Mouse (Mus musculus): Measurements from ENCODE around the gene Lrrc49.

Lrrc49 gene

DNA sequence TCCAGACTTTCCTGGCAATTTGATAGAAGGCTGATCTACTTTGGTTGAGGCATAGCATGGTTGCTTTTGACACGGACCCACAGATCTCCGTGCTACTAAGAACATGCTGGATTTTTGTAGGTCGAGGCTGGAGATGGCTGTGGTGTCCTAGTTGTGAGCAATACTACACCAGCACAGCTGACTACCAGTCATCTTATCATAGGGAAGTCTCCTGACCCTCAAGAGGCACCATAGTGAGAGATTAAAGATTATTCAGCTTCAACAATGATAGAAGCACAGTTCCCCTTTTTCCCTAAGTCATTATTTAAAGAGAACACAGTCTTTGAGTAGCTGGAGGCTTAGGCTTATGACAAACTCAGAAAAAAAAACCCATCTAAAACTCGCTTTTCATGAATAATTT lies 87.7 kb downstream of the Lrrc49 start:
- DNase-seq (ENCODE audit: low spot score in 2 of 2): no peak

DNA sequence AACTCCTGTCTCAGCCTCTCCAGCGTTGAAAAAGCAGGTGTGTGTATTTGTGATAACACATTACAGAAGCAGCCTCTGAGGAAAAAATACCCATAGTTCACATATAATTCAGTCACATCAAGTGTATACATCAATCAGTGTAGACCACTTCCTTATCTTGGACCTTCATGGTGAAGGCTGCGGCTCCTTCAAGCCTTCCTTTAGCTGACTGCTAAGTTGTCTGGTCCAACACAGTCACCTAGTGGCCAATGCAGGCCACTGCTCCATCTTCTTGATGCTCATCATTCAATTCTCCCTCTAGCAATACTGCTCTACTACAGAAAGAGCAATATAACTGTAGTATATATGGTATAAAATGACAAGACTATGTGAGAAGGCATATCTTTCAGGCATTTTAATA lies 88.5 kb downstream of the Lrrc49 start:
- no peak for DNase-seq (ENCODE audit: low spot score in 2 of 2)

DNA sequence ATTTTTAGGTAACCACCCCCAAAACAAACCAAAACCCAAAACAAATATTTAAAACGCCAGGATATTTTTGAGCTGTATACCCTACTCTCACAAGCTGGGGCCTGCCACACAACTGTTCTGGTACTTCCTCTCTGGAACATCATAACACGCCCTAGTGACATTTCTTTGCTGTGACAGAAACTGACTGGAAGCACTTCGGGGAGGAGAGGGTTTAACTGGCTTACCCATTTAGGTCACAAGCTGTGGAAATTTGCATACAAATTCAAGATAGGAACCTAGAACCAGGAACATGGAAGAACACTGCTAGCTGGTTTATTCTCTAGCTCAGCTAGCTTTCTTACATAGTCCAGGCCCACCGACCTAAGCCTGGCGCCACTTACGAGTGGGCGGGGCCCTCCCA lies 92.6 kb downstream of the Lrrc49 start:
- no peak for DNase-seq (ENCODE audit: low spot score in 2 of 2)

DNA sequence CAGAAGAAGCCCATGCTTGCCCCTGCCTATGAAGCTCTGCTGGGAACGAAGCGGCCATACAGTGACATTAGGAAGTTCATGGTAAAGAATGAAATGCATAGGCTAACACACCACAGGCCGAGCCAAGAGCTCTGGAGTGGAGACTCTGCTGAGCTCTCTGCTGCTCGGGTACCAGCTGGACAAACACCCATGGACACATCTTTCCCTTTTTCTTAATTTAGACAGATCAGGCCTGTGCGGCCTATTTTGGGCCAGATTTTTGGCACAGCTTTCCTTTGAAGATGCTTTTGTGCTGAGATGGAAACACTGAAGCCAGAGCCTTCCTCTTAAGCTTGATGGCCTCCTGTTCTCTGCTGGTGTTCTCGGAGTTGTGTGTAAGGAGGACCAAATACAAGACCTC lies 95.0 kb downstream of the Lrrc49 start:
- DNase-seq (ENCODE audit: low spot score in 2 of 2): no peak

DNA sequence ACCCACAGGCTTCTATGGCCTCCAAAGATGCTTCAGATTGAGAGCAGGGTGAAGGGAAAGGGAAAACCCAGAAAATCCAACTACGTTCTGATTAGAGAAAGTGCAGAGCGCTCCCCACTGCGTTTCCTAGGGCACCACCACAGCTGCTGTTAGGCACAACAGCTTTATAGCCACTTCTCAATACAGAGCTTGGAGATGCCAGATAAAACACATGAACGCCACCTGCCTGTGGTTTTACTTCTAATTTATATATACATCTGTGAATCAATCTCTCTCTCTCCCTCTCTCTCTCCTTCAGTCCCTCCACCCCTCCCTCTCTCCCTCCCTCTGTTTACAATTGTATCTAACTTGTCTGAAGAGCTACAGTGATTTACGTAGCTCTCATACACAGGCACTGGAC lies 95.6 kb downstream of the Lrrc49 start:
- no peak for DNase-seq (ENCODE audit: low spot score in 2 of 2)

DNA sequence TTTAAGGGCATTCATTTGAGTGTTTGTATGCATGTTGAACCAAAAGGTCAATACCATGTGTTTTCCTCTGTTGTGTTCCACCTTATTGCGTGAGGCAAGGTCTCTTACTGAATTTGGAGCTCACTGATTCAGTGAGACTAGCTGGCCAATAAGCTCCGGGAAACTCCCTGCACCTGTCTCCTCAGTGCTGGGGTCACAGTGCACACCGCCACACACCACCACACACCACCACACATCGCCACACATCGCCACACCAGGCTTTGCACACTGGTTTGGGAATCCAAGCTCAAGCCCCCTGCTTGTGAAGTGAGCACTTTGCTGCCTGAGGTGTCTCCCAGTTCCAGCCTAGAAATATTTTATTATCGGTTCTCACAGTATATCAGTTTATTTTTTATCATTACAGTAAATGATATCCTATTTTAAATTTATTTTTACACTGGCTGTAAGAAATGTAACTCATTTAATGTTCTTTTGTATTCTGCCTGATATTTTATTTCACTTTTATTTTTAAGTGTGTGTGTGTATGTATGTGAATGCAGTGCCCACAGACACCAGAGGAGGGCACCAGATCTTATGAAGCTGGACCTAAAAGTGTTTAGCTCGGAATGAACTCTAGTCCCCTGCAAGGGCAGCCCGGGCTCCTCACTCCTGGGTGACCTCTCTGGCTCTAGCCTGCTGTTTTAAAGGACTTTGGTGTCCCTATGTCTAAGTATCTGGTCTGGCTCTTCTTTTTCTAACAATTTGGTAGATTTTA lies 96.9 kb downstream of the Lrrc49 start:
- no peak for DNase-seq (ENCODE audit: low spot score in 2 of 2)

DNA sequence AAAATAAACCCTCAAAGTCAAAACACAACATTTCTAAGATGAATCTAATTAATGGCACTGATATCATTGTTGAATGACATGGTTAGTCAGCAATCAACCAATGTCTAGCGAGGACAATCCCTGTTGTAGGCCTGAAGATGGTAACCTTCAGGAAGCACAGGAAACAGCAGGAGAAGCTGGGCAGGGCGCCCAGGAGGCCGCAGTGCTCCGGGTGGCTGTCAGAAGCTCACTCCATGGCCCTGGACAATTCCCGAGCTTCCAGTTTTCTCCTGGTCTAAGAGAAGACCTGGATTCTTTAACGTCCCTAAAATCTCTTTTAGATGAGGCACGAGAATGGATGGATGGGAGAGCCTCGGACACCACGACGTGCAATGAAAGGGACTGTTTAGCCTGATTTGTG lies 99.0 kb downstream of the Lrrc49 start:
- no peak for DNase-seq (ENCODE audit: low spot score in 2 of 2)

DNA sequence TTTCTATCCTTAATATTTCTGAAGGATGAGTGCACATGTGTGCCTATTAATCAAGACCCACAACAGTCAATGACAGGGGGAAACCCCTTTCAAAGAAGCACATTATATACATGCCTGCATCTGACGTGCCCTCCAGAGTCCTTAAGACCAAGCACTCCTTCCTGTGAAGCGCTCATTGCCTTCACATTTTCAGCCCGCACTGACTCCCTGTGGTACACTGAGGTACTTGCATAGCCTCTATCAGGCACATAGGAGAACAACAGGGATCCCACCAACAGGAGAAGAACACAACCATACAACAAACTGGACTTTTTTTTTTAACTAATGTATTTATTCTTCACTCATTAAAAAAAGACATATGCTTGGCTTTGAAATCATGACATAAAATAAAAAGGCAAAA lies 101.0 kb downstream of the Lrrc49 start:
- no peak for DNase-seq (ENCODE audit: low spot score in 2 of 2)

DNA sequence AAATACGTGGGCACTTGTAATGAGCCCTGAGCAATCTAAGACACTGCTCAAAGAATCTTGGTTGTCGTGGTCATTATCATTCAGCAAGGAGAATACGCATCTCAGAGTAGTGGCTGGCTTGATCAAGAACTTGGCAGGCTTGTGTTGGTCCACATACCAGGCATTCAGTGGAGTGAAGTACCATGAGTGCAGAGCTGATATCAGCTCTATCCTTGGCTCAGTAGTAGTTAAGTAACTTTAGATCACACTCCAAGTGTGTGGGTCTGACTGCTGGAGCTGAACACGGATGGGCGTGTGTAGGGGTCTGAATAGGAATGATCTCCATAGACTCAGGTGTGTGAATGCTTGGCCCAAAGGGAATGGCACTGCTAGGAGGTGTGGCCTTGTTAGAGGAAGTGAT lies 102.8 kb downstream of the Lrrc49 start:
- no peak for DNase-seq (ENCODE audit: low spot score in 2 of 2)

DNA sequence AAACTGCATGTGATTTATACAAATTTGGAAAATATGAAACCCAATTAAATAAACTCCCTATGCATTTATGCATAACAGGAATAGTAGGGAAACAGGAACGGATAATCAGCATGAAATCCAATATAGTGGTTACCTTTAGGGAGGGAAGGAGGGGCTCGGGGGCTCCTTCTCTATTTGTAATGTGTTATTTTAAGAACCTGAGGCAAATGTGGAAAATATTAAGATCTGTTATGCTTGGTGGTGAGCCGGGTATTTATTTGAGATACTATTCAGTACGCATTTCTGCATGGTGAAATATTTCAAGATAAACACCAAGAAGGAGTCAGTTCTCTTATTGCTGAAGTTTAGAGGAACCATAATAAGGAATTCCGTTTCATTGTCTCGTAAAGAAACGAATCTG lies 105.4 kb downstream of the Lrrc49 start:
- no peak for DNase-seq (ENCODE audit: low spot score in 2 of 2)

DNA sequence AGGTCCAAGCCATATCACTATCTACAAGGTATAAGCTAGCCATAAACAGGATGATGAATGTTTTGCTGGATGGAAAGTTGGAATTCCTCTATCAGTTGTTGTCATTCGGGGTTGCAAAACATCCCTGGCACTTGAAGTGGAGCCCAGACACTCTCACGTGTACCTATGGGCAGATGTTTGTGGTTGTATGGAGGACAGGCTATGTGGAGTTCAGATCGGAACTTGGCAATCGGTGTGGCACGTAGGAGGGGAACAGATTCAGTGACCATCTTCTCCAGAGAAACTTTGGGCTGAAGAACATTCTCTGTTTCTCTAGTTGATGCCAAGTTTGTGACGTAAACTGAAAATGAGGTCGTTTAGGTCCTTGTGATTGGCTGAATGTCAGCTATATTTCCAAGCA lies 114.9 kb downstream of the Lrrc49 start:
- DNase-seq (ENCODE audit: low spot score in 2 of 2): no peak

DNA sequence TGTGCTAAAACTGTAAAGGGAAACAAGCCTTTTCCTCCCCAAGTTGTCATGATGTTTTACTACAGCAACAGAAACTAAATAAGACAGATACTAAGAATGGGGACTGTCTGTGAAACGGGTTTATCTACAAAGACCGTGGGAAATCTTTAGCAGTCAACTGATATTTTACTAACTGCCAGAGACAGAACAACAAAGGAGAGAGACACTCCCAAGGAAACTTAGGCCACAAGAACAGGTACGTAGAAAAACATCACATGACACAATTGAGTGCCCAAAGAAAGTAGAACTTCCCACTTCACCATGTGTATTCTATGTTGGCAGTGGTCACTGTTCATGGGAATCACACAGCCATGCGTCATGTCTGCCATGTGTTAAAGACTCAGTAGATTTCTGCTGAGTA lies 116.2 kb downstream of the Lrrc49 start:
- DNase-seq (ENCODE audit: low spot score in 2 of 2): no peak

DNA sequence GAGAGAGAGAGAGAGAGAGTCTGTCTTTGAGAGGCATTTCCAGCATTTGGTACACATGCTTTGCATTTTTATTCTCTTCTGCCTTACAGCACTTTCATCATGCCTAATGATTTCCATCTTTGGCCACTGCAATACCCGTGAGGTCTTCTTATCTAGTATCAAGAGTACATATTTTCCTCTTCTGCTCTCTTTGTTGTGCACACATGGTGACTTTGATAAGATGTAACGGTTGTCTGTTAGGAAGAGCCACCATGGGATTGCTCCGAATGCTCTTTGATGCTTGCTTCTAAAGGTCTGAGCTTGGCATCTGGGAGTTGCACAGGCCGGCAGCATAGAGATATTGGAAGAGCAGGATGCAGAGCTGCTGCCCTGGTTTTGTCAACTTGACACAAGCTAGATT lies 116.9 kb downstream of the Lrrc49 start:
- no peak for DNase-seq (ENCODE audit: low spot score in 2 of 2)

DNA sequence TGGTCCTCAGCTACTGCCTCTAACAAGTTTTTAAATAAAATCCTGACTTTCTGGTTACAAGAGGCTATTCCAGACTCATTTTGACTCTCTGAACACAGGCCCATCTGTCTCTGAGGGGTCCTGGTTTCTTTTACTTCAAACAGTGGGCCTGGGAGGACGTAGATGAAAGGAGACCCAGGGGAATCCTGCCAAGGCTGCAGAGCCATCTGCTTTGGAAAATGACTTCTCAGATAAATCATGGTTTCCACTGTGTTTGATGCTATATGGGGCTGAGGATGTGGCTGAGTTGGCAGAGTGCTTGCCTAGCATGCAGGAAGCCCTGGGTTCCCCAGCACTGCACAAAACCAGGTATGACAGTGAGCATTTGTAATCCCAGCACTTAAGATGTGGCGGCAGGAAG lies 118.6 kb downstream of the Lrrc49 start:
- no peak for DNase-seq (ENCODE audit: low spot score in 2 of 2)

DNA sequence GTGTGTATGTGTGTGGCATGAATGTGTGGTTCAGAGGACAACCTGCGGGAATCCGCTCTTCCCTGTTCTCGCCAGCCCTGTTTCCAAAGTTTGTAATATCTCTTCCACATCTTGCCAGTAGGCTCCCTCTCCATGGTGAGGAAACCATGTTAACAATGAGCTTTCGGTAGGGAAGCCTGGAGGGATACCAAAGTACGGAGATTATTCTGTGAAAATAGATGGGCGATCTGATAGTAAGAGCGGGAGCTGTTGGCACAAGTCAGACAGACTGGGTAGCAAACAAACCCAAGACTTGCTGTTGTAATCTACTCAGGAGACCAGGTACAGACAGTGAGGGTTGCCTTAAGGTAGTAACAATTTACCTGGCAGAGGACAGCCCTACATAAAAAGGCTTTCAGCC lies 124.1 kb downstream of the Lrrc49 start:
- no peak for DNase-seq (ENCODE audit: low spot score in 2 of 2)

DNA sequence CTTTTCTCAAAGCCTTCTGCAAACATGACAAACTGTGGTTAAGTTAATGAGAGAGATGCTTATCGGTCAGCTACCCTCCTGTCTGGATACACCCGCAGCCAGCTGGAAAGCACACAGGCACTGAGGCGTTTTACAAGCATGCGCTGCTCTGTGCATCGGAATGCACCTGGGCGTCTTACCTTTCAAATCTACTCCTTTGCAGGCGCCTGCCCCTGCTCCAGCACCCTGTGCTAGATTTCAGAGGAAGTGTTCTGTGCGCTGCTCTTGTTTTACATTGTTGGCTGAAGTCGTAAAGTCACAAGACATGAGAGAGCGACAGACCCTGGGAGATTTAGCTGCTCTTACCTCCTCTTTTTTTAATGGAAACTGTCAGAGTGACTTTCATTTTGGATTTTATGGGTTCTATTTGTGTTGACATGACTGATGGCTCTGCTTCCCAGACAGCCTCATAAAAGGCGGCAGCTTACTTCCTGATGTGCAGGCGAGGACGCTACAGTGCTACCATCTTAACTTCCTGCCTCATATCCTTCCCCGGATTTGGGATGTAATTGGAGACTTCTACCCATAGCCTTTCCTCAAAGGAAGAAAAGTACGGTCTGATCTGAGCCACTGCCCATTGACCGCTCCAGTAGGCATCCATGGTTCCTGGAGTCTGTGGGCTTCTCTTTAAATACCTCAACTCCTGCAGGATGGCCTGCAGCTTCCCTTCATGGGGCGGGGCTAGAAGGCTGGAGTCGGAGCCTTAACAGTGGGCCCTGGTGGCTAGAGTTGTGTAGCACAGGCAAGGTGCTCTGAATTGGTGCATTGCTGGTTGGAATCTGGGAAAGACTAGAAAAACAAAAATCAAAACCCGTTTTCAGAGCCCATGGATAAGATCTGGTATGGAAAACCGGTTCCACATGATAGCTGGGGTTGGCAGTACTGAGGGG lies 125.3 kb downstream of the Lrrc49 start:
- DNase-seq (ENCODE audit: low spot score in 2 of 2): no peak

DNA sequence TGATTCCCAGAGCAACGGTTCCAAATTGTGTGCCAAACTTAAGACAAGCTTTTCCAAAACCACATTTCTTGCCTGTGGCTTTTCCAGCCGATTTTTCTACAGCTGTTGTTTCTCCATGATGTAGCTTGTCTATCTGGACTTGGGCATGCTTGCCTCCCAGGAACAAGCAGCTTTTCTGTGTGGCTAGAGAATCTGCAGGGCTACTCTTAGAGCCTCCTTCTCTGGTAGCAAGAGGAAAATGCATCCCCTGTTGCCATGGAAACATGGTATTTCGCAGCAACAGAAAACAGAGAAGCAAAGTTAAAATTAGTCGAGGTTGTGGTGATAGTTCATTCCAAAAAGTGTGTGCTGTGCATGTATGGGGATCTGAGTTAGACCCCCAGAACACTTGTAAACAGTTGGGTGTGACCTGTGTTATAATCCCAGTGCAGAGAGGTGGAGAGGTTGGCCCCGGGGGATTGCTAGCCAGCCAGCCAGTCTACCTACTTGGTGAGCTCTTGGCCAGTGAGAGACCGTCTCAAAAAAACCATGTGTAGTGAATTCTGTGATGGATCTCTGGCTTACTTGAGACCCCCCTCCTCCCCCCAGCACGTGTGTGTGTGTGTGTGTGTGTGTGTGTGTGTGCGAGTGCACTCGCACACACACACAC lies 126.2 kb downstream of the Lrrc49 start:
- DNase-seq (ENCODE audit: low spot score in 2 of 2): no peak

DNA sequence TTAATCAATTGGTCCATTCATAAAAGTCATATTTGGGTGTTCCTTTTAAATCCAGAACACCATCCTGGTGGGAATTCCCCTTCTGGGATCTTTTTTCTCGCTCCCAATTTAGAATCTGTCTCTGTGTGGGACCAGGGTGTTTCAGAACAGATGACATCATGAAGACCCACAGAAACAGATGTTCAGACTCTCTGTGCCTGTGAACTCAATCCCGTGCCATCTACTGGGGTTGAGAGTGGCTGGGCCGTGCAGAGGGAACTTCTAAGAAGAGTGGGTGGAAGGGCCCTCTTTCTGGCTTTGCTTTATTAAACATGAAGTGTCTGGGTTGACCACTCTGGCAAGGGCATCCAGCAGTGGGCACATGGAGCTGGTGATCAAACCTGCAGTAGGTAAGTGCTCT lies 129.5 kb downstream of the Lrrc49 start:
- no peak for DNase-seq (ENCODE audit: low spot score in 2 of 2)

DNA sequence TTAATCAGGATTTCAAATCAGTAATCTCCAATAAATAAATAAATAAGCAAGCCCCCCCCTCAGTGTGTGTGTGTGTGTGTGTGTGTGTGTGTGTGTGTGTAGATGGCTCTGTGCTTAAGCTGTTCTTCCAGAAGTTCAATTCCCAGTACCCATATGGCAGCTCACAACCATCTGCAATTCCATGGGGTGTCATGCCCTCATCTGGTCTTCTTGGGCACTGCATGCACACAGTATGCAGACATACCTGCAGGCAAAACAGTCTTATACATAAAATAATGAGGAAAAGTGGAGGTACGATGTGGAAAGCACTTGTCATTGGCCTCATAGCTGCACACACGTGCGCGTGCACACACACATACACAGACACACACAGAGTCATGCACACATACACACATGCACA lies 136.7 kb downstream of the Lrrc49 start:
- no peak for DNase-seq (ENCODE audit: low spot score in 2 of 2)

DNA sequence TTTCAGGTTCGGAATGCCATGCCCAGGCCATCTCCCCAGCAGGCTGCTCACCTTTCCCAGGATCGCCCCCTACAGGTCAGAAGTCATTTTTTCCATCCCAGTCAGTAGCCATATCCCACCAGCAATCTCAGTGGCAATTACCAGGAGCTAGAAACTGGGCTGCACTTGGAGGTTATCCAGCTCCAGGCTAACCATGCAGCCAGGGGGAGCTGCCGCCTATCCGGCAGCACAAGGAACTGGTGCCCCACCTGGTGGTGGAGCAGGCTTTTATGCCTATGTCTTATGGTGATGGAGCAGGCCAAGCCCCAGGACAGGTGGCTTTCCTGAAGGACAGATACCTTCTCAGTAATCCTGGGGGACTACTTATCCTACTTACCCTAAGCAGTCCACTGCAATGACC lies 139.8 kb downstream of the Lrrc49 start:
- DNase-seq (ENCODE audit: low spot score in 2 of 2): peak; percentile 29 to 56

DNA sequence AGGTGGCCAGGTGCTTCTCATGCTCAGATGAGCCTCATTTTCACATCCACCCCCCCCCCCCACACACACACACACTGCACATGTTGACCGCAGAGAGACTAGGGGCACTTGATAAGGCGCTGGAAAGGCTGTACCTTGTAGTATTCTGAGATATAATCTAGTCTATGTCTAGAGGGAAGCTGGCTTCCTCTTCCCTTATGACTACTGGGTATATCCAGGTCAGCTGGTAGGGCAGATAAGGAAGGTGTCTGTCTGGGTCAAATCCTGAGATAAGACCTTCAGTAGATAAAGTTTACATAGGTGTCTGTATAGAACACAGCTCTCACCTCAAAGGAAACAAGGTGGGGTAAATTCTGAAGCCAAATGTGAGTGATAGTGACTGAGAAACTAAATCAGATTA lies 141.8 kb downstream of the Lrrc49 start:
- DNase-seq (ENCODE audit: low spot score in 2 of 2): no peak

DNA sequence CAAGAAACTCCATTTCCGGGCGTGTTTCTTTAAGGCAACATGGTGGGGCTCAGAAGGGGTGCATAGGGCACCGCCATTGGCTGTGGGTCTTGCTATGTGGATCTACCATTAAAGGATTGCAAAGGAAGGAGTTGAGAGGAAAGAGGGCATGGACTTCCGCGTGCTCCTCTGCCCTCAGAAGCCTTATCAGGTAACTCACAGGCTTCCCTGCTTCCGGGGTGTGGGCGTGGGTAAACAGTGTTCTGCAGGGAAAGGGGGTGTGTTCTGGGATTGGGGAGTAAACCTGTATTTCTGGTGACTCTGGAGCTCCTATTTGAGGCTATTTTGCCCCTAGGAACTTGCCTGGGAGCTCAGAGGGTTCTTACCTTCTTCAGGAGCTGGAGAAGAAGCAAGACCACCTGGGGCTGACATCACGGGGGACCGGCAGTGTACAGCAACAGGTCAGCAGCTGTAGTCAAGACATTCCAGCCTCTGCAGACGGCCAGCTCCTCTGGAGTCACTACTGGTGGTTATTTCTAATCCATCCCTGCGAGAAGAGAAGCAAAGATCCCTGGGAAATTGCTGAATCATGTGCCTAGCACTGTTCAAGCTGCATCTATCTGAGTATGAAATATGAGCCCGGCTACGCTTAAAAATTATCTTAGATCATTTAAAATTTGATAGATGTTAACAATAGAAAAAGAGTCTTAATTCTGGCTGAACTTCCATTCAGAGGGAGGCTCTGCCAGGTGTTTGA lies 142.4 kb downstream of the Lrrc49 start:
- DNase-seq (ENCODE audit: low spot score in 2 of 2): no peak

Measured in cerebellum, postnatal 4 days (tissue).